Mouse (Mus musculus) CD4-positive, CD25-positive, alpha-beta regulatory T cell, adult 2 months (primary cell): ENCODE results near the gene Slamf7.

Experiments
- DNase-seq: peaks from one replicate; pipeline ENCODE4 v3.0.0-alpha.2; 2012; ENCODE audit warnings: low read depth, low spot score

The Slamf7 gene

GRCm38 (mm10) chr1:171637101-171637500, 15.7 kb downstream of the Slamf7 start:
- no peak for DNase-seq

GRCm38 (mm10) chr1:171635696-171636095, 17.1 kb downstream of the Slamf7 start:
- DNase-seq: no peak

DNA sequence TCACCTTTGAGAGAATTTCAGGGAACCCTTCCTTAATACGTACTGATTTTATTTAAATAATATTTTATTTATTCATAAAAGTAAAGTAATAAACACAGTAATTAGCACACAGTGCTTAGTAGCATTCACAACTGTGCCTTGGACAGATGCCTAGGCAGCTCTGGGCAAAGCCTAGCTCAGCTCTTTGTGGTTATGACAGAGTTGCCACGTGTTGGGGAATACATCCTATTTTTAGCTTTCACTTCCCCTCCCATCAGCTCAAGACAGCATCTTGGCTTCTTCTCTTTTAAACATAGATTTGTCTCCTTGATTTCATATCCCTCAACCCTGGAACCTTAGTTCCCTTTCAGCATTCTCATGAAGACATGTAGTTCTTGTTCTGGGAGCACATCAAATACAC, 21.4 kb downstream of the Slamf7 start:
- peak; percentile 25 for DNase-seq

- DNase-seq: no peak
Observed at GRCm38 (mm10) chr1:171630912-171631311, 21.9 kb downstream of the Slamf7 start.

DNA sequence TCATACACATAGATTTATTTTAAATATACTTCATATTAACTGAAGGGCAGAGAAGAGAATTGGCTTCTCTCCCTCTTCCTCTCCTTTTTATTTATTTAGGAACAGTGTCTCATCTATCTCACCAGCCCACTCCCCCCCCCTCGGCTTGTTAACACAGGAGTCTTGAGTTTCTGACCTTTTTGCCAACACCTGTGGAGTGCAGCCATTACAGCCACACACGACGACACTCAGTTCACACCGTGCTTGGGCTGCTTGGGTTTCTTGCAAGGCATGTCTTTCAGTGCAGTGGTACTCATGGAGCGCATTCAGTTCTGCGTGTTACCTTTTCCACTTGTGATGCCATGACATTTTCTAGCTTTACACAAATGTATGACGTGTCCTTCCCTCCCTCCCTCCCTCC, 22.8 kb downstream of the Slamf7 start:
- DNase-seq: no peak

DNA sequence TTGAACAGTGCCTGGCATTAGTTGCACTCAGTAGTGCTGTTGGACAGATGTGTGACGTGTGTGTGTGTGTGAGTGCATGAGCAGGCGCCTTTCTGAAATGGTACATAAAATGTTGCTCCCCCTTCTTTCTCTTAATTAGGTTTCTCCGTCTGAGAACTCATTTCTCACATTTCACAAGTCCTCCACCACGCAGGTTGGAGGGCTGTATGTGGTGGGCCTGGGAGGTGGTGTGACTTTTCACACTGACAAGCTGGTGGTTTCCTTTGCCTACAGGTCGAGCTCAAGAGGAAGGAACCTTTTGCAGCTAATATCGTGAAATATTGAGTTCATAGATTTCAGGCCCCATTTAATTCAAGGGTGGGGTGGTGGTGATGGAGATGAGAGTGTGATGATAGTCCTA, 23.7 kb downstream of the Slamf7 start:
- no peak for DNase-seq

DNA sequence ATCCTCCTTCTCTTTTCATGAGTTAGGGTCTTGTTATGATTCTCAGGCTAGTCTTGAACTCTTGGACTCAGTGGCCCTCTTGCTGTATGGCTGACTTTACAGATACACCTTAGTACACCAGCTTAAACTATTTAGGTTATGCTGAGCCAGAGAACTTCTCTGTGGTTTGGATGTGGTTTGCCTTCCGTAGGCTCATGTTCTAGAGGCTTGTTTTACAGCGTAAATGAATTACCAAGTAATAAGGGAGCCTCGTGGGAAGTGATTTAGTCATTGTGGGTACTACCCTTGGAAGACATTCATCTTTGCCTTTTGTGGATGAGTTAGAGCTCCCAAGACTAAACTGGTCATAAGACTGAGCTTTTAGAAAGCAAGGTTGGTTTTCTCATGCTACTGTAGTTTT, 25.0 kb downstream of the Slamf7 start:
- no peak for DNase-seq

- DNase-seq: no peak
Observed at GRCm38 (mm10) chr1:171620091-171620490, 32.7 kb downstream of the Slamf7 start.

GRCm38 (mm10) chr1:171619645-171620044, 33.2 kb downstream of the Slamf7 start:
- DNase-seq: no peak

- peak; percentile 49 for DNase-seq
Observed at GRCm38 (mm10) chr1:171619001-171619400, 33.8 kb downstream of the Slamf7 start.

GRCm38 (mm10) chr1:171616881-171617515, 35.8 kb downstream of the Slamf7 start:
- DNase-seq: no peak

DNA sequence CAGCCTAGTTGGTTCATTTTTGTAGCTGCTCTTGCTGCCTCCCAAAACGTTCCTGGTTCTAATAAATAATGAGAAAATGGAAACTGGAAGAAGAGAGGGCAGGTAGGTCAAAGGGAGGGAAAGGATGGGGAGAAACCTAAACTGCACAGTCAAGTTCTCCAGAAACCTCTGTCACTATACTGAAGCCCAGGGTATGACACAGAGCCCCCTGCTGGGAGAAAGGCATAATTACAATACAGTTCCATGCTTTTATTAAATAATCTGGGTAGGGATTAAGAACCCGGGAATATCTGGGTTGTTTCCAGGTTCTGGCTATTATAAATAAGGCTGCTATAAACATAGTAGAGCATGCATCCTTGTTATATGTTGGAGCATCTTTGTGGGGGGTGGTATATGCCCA, 38.9 kb downstream of the Slamf7 start:
- peak; percentile 69 for DNase-seq

- DNase-seq: peak; percentile 73
Observed at GRCm38 (mm10) chr1:171610781-171611180, 42.1 kb downstream of the Slamf7 start.

- peak; percentile 75 for DNase-seq
Observed at GRCm38 (mm10) chr1:171610026-171610425, 42.8 kb downstream of the Slamf7 start.

- DNase-seq: peak; percentile 93
Observed at GRCm38 (mm10) chr1:171607176-171607575, 45.7 kb downstream of the Slamf7 start, which contains the start of gene Ly9. Gene Ly9, minus strand, starts transcription at chr1:171607410.

DNA sequence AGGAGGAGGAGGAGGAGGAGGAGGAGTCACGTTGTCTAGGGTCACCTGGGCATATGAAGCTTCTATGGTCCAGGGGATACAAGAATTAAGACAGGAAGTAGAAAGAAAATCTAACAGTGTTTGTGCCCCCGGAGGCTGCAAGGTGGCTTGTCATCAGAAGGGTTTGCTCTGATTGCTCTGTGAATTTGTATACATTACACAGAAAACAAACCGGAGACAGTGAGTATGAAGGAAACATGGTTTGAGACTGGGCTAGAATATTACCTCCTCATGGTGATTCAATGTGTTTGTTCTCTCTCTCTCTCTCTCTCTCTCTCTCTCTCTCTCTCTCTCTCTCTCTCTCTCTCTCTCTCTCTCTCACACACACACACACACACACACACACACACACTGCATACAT, 46.2 kb downstream of the Slamf7 start:
- peak; percentile 43 for DNase-seq

- DNase-seq: no peak
Observed at GRCm38 (mm10) chr1:171604686-171605085, 48.1 kb downstream of the Slamf7 start.

DNA sequence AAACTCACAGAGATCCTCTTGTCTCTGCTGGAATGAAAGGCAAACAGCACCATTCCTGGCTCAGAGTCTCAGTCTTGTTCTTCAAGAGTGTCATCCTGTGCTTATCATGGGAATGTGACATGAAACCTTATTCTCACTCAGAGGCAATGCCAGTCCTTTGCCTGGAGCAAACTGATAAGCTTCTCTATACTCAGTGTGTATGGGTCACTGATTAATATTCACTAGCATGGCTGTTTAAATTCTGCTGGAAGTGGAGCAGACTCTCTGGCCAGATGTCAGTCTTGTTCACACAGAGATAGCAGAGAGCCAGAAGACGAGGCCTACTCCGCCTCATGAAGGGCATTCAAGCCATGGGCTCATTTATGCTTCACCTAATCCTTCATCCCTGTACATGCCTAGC, 68.3 kb downstream of the Slamf7 start:
- no peak for DNase-seq
